Mouse (Mus musculus) liver, postnatal 0 days (tissue): ENCODE results near the gene Amigo1. TPM values are rescaled to one million over a fixed set of nuclear protein-coding genes. Genes with fewer than 3 reads are reported as not detected.

Experiments
- ATAC-seq: fragments of 200-750 bp; cut with Nextera tagmentation; 2 replicates; pipeline ENCODE4 v1.8.0; 2017; ENCODE audit warnings: mild to moderate bottlenecking, moderate library complexity
- DNase-seq: peaks from one replicate; pipeline ENCODE4 v3.0.0-alpha.2; 2016
- H3K27ac ChIP-seq: fragments of 300-500 bp; sonication (generic); 2 replicates; pipeline ENCODE4 v1.5.1; 2014; ENCODE audit warnings: antibody characterized with exemption, moderate library complexity, mild to moderate bottlenecking, low read depth
- H3K27me3 ChIP-seq: fragments of 300-500 bp; sonication (generic); 2 replicates; pipeline ENCODE4 v1.6.1; 2014; ENCODE audit warnings: low read length, control low read depth, mixed read lengths; ENCODE audit not compliant: insufficient read depth
- H3K36me3 ChIP-seq: fragments of 300-500 bp; sonication (generic); replicated peaks from 2 replicates; pipeline ENCODE4 v1.6.1; 2014; ENCODE audit warnings: mild to moderate bottlenecking, control low read depth, low read length, moderate library complexity, mixed read lengths; ENCODE audit not compliant: insufficient read depth
- H3K4me1 ChIP-seq: fragments of 300-500 bp; sonication (generic); 2 replicates; pipeline ENCODE4 v1.6.1; 2014; ENCODE audit warnings: antibody characterized with exemption, mild to moderate bottlenecking, control low read depth; ENCODE audit not compliant: insufficient read depth
- H3K4me2 ChIP-seq: fragments of 300-500 bp; sonication (generic); 2 replicates; pipeline ENCODE4 v1.6.1; 2014; ENCODE audit warnings: low read depth, mild to moderate bottlenecking, low read length, moderate library complexity, mixed read lengths
- H3K4me3 ChIP-seq: fragments of 300-500 bp; sonication (generic); 2 replicates; pipeline ENCODE4 v1.5.1; 2014; ENCODE audit warnings: low read depth, low read length
- H3K9ac ChIP-seq: fragments of 300-500 bp; sonication (generic); replicated peaks from 2 replicates; pipeline ENCODE4 v1.6.1; 2014; ENCODE audit warnings: mild to moderate bottlenecking, moderate library complexity
- H3K9me3 ChIP-seq: fragments of 300-500 bp; sonication (generic); 2 replicates; pipeline ENCODE4 v1.6.1; 2016; ENCODE audit warnings: mild to moderate bottlenecking, control low read depth, low read length, mixed read lengths
- CTCF ChIP-seq: sonication (generic); IDR thresholded peaks from 2 replicates; pipeline ENCODE4 v1.5.1; 2016; ENCODE audit warnings: antibody characterized with exemption, low read depth
- EP300 ChIP-seq: IDR thresholded peaks from 2 replicates; pipeline ENCODE4 v1.6.1; 2016; ENCODE audit warnings: antibody characterized with exemption, low read depth, mild to moderate bottlenecking
- WGBS: fragments of 180-500 bp; shearing (Covaris S2); extraction: QIAGEN DNeasy Blood & Tissue Kit; methylation state at CpG from one replicate; pipeline ENCODE4 v1.1.7; 2014; ENCODE audit not compliant: insufficient replicate concordance; 5-methylcytosine and 5-hydroxymethylcytosine counted together
- polyA plus RNA-seq: library from polyadenylated mRNA; unstranded; fragments of >200 nt; fragmentation: Nextera tagmentation; extraction: Ambion mirVana; gene quantifications from 2 replicates; pipeline ENCODE4 v1.2.1, GENCODE M21; 2015

The Amigo1 gene
- polyA plus RNA-seq, 1 experiment from 2014 or later, result 1.2 TPM

DNA sequence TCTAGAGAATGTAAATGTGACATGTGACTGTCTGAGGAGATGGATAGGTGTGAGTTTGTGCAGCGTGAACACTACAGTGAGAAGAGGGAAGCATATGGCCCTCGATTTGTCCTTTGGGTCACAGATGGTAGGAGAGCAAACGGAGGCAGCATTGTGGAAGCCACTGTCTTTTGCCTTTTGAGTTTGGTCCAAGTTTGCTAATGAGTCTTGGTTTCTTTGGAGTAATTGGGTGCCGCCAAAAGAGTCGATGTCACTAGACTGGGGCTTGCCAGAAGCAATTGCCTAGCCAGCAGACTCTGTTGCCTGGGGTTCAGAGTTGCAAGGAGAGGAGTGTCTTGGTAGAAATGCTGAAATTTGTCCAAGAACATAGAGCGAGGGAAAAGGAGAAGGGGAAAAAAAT, 25.7 kb downstream of the Amigo1 start:
- Histone ChIP-seq H3K27me3 (peaks cover 8% of the 10 kb centered on the region; the same call in 1 of the 2 replicates), H3K4me3 (no peak overlapping the region), H3K9me3 (no peaks in the 10 kb centered on the region), H3K27ac (no peak overlapping the region), H3K9ac (no peak overlapping the region), H3K36me3 (no peaks in the 10 kb centered on the region), H3K4me1 (peaks cover 15% of the 10 kb centered on the region), H3K4me2 (no peak overlapping the region)
- DNase-seq, result no peak
- no peak for ATAC-seq
- TF ChIP-seq EP300, result no peak
- no peak for TF ChIP-seq CTCF
- WGBS, result 90% methylated on average over 6 of the region's 6 CpGs

DNA sequence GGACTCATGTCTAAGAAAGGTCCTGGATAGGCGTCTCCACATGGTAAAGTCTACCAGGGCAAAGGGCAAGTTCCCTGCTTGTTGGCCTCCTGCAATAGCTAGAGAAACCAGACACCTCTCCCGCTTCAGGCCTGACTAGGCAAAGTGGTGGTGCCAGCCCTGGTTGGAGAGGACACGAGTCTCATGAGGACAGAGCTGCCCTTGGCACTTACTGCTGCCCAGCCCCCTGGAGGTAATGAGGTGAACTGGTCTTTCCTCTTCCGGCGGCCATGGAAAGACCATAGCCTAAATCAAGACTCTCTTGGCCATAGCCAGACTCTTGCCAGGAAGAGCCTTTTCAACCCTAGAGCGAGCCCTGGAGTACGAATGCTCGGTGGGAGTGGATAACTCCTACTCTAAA, 26.3 kb downstream of the Amigo1 start:
- Histone ChIP-seq H3K36me3 (no peaks in the 10 kb centered on the region), H3K27me3 (peaks cover 8% of the 10 kb centered on the region; the same call in 1 of the 2 replicates), H3K9ac (no peak overlapping the region), H3K27ac (no peak overlapping the region), H3K4me1 (peaks cover 15% of the 10 kb centered on the region), H3K4me3 (no peak overlapping the region), H3K4me2 (no peak overlapping the region), H3K9me3 (no peaks in the 10 kb centered on the region)
- no peak for ATAC-seq
- no peak for DNase-seq
- TF ChIP-seq CTCF (peak; percentile 21; the same call in 1 of the 2 replicates), EP300 (no peak)
- 78% methylated on average over 8 of the region's 8 CpGs for WGBS

DNA sequence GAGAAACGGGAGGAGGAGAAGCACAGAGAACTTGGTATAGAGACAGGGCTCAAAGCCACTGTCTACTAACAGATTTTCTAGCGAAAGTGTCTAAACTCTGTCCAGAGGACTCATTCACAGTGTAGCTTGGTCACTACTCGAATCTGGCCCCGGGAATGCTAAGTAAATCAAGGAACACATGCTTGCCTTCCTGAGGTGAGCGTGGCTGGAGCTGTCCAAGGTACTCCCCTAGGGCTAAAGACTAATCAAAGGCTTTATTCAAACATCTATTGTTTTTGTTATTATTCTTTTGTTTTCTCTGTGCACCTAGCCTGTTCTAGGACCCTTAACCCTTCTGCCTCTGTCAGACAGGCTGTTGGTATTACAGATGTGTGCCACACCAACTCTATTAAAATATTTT, 28.6 kb downstream of the Amigo1 start:
- Histone ChIP-seq H3K9ac (no peak overlapping the region), H3K4me2 (no peak overlapping the region), H3K4me3 (no peak overlapping the region), H3K4me1 (peaks cover 6% of the 10 kb centered on the region), H3K36me3 (no peaks in the 10 kb centered on the region), H3K9me3 (no peaks in the 10 kb centered on the region), H3K27me3 (peaks cover 8% of the 10 kb centered on the region; the same call in 1 of the 2 replicates), H3K27ac (no peak overlapping the region)
- ATAC-seq (no peak), DNase-seq (no peak)
- WGBS, result 10% methylated on average over 5 of the region's 5 CpGs
- TF ChIP-seq CTCF (no peak), EP300 (no peak)

DNA sequence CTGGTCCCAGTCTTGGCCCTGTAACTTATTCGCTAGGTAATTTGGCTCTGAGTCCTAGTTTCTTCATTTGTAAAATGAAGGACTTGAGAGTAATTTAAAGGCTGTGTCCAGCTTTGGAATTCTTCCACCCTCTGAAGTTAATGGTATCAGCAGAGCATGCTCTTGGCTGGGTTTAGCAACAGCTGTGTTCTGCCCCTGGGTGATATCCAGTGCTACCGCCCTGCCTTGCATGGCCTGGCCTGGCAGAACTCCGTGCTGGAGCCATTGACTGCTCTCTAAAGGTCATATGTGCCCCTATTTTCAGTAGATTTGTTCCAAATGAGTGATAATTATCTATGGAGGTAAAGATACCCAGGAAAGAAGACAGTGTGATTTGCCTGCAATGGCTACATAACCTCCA, 34.5 kb downstream of the Amigo1 start:
- ATAC-seq, result no peak
- H3K4me1 ChIP-seq, result no peaks in the 10 kb centered on the region
- H3K27ac ChIP-seq, result no peak overlapping the region
- 64% methylated on average over 3 of the region's 3 CpGs for WGBS
- H3K27me3 ChIP-seq, result peaks cover 25% of the 10 kb centered on the region
- no peak for TF ChIP-seq EP300
- TF ChIP-seq CTCF, result no peak
- DNase-seq, result no peak
- no peak overlapping the region for H3K4me3 ChIP-seq
- H3K4me2 ChIP-seq, result no peak overlapping the region
- H3K36me3 ChIP-seq, result no peaks in the 10 kb centered on the region
- no peak overlapping the region for H3K9ac ChIP-seq
- no peaks in the 10 kb centered on the region for H3K9me3 ChIP-seq

DNA sequence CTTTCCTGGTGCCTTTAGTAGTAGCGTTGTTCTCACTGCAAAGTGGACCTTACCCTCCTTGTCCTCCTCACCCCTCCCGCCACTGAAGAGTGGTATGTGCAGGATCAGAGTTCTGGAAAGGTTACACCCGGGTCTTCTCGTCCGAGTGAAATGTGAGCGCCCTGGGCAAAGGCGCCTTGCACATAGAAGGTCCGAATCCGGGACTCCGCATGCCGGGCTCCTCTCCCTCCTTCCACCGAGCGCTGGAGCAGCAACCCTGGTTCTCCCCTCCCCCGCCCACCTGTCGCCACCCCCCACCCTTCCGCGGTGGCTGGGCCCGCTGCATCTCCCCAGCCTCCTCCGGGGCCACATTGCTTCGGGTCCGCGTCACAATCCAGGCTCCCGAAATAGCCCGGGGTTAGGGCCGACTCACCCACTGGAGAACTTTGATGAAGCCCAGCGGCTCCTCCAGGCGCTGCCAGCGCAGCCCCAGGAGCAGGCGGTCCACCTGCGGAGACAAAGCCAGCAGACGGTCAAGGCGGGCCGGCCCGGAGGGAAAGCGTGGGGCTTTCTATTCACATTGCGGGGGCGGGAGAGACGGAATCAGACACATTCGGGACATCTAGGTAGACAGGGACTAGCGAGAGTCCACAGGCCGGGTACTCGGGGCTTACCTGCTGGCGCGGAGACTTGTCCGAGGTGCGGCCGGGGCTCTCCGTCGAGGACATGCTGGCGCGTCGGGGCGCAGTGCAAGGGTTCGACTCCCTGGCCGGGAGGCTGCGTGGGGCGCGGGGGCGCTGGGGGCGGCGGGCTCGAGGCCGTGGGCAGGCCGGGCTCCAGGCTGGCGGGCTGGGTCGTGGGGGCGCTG, 39.8 kb downstream of the Amigo1 start:
- Histone ChIP-seq H3K9me3 (no peaks in the 10 kb centered on the region), H3K4me2 (peak overlapping the region; percentile 75), H3K36me3 (no peaks in the 10 kb centered on the region), H3K27me3 (peaks cover 48% of the 10 kb centered on the region), H3K4me3 (peak overlapping the region; percentile 47), H3K9ac (no peak overlapping the region), H3K27ac (no peak overlapping the region), H3K4me1 (peaks cover 9% of the 10 kb centered on the region)
- 3% methylated on average over 58 of the region's 67 CpGs for WGBS
- no peak for ATAC-seq
- no peak for DNase-seq
- no peak for TF ChIP-seq CTCF
- no peak for TF ChIP-seq EP300

DNA sequence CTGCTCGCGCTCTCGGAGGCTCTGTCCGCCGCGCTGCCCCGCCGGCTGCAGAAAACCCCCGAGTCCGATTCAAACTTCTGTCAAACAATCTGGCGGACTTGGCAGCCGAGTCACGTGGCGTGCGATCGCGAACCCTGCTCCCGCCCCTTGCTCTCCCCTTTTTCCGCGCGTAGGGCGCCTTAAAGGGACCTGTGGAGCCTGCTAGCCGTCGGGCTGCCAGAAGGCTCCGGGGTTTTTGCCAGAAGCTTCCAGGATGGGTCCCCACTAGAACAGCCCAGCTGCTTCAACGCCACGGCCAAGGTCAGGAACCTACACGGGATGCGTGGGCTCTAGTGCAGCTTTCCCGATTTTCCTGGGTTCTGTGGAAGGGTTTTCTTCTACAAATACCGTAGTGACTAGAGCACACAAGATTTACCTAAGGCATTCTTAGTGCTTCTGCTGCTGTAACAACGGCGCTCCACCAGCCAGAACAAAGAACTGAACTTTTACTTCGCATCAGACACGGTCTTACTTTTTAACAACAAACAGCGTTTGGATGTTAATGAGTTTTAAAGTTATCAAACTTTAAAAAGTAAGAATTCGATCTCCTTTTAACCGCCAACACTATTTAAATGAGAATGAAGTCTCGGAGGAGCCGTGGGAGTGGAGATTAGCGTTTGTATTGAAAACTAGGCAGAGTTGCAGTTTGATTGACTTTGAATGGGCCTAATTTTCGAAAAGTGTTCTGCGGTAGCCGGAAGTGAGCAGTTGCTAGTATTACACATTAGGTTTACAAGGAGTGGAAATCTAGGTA, 40.6 kb downstream of the Amigo1 start, which contains the start of gene Sypl2:
Gene Sypl2 (minus strand): TSS at position 91 of the 793 bp plus-strand sequence.
- TF ChIP-seq CTCF, result no peak
- TF ChIP-seq EP300, result no peak
- H3K9me3 ChIP-seq, result no peaks in the 10 kb centered on the region
- no peak within 1 kb of the TSS for H3K9ac ChIP-seq
- H3K4me1 ChIP-seq, result peaks cover 9% of the 10 kb centered on the region
- WGBS, result 5% methylated on average over 44 of the region's 44 CpGs
- H3K4me3 ChIP-seq, result peak within 1 kb of the TSS; percentile 47
- peaks cover 48% of the 10 kb centered on the region for H3K27me3 ChIP-seq
- DNase-seq, result peak; percentile 43
- no peaks in the 10 kb centered on the region for H3K36me3 ChIP-seq
- H3K4me2 ChIP-seq, result peak within 1 kb of the TSS; percentile 75
- H3K27ac ChIP-seq, result no peak within 1 kb of the TSS
- ATAC-seq, result peak; percentile 23; the same call in 1 of the 2 replicates
